Mouse (Mus musculus): ENCODE data around the gene Aldh5a1.

The Aldh5a1 gene

GRCm38 (mm10) chr13:24866430-24867402 is 70.7 kb downstream of the Aldh5a1 start:
- DNase-seq (ENCODE audit: low spot score), result no peak

DNA sequence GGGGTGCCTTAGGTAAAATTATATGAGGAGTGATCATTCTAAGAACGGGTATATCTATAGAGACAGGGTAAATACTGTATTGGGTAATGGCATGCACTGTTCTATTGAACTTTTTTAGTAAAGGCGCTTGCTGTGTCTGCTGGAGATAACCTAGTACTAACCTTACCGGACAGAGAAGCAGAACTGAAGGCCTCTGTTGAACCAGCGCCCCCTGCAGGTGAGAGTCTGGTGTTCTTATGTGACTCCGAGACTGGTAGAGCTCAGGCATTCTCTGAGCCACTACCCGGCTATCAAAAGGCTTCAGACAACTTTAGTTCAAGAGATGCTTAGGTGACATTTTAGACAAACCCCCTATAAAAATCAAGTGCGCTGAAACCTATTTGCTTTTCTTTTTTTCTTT is 74.9 kb downstream of the Aldh5a1 start:
- DNase-seq (ENCODE audit: low spot score), result no peak

- no peak for DNase-seq (ENCODE audit: low spot score)
Observed at GRCm38 (mm10) chr13:24862021-24862420, 75.4 kb downstream of the Aldh5a1 start.

DNA sequence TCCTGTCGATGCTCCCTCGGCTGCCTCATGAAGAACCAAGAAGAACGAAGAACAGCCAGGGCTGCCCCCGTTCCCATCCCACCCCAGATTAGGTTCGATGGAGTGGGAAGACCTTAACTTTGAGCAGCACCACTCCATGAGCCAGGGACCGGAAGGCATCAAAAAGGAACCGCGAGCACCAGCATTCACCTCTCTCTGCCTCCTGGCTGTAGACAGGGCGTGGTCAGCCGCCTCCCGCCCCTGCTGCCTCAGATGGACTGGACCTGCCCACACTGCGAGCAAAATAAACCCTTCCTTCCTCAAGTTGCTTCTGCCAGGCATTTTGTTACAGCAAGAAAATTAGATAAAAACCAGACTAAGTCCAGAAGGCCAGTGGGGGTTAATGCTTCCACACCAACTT is 76.4 kb downstream of the Aldh5a1 start:
- DNase-seq (ENCODE audit: low spot score), result no peak

GRCm38 (mm10) chr13:24859115-24859514 is 78.3 kb downstream of the Aldh5a1 start:
- no peak for DNase-seq (ENCODE audit: low spot score)
